13 mouse cellular contexts compared by ENCODE assay signal in genomic region chr9:43489205-43489604, GRCm38 (mm10).
"Had no signal": no experiment of that assay in that cellular context is flagged by ENCODE, and none has a peak within 500 bp of the region (broad histone marks: within the 10 kb centered on the region; RNA-seq: fewer than 3 reads in every experiment).

No protein-coding gene starts in this region.

- DNase-seq: liver, embryonic 13.5 days; liver, postnatal 0 days; lung, embryonic 14.5 days; lung, postnatal 10 days; lung, postnatal 4 days; right cerebral cortex, postnatal 14 days had no signal

- H3K27me3 ChIP-seq: liver, embryonic 13.5 days; liver, embryonic 15.5 days; midbrain, embryonic 13.5 days; midbrain, embryonic 15.5 days; neural tube, embryonic 12.5 days; stomach, embryonic 15.5 days had no signal

- ATAC-seq: liver, postnatal 0 days; midbrain, embryonic 13.5 days; midbrain, embryonic 15.5 days had no signal

- H3K9me3 ChIP-seq: liver, embryonic 13.5 days; liver, embryonic 15.5 days; midbrain, embryonic 13.5 days; midbrain, embryonic 15.5 days; neural tube, embryonic 12.5 days; stomach, embryonic 15.5 days had no signal

- H3K4me3 ChIP-seq: liver, embryonic 13.5 days; liver, embryonic 15.5 days; megakaryocyte, embryonic 14.5 days; midbrain, embryonic 13.5 days; midbrain, embryonic 15.5 days; neural tube, embryonic 12.5 days; stomach, embryonic 15.5 days had no signal

- H3K36me3 ChIP-seq: liver, embryonic 13.5 days; liver, embryonic 15.5 days; midbrain, embryonic 13.5 days; midbrain, embryonic 15.5 days; neural tube, embryonic 12.5 days; stomach, embryonic 15.5 days had no signal

- H3K9ac ChIP-seq: liver, embryonic 13.5 days; liver, embryonic 15.5 days; liver, postnatal 0 days; lung, embryonic 14.5 days; midbrain, embryonic 13.5 days; midbrain, embryonic 15.5 days; neural tube, embryonic 12.5 days; stomach, embryonic 15.5 days had no signal

- H3K4me1 ChIP-seq: liver, embryonic 13.5 days; liver, embryonic 15.5 days; megakaryocyte, embryonic 14.5 days; neural tube, embryonic 12.5 days; stomach, embryonic 15.5 days had no signal

- H3K27ac ChIP-seq: liver, embryonic 13.5 days; liver, embryonic 15.5 days; midbrain, embryonic 13.5 days; midbrain, embryonic 15.5 days; neural tube, embryonic 12.5 days; stomach, embryonic 15.5 days; stomach, postnatal 0 days had no signal
